Mouse (Mus musculus) spleen, postnatal 14 days (tissue): ENCODE results near the gene Vmn1r61.

Source experiments
- DNase-seq, 2 experiments: peaks; one replicate each; pipeline ENCODE4 v3.0.0; 2021 to 2022; ENCODE audit warnings: low spot score in 2 of 2

Gene Vmn1r61

GRCm38 (mm10) chr7:5613195-5613594, at the start of gene Vmn1r61:
Gene Vmn1r61 (minus strand): TSS chr7:5613295.
- no peak for DNase-seq
